Mouse (Mus musculus) macrophage (primary cell): ENCODE measurements around the gene Hbq1b. TPM values are rescaled to one million over a fixed set of nuclear protein-coding genes. Genes with fewer than 3 reads are reported as not detected.
"Not testable (repeated sequence)": the region's sequence is repeated elsewhere in the genome, so short reads cannot be mapped to it uniquely, and the experiment has no call there.

Experiments used
- H3K27ac ChIP-seq: fragments of 350-480 bp; formaldehyde crosslinking; 2 replicates; pipeline ENCODE4 v1.9.0; 2021
- H3K36me3 ChIP-seq: fragments of 350-480 bp; formaldehyde crosslinking; 2 replicates; pipeline ENCODE4 v1.9.0; 2021; ENCODE audit errors: inconsistent target
- H3K4me3 ChIP-seq: fragments of 350-480 bp; formaldehyde crosslinking; 2 replicates; pipeline ENCODE4 v1.9.0; 2021; ENCODE audit errors: inconsistent target
- H3K79me2 ChIP-seq: fragments of 350-480 bp; formaldehyde crosslinking; 2 replicates; pipeline ENCODE4 v1.9.0; 2021; ENCODE audit errors: inconsistent target
- WGBS: methylation state at CpG from one replicate; pipeline ENCODE4 v1.1.7; 2026; ENCODE audit warnings: inconsistent platforms; ENCODE audit not compliant: missing documents; 5-methylcytosine and 5-hydroxymethylcytosine counted together
- polyA plus RNA-seq: library from polyadenylated mRNA; stranded (reverse); fragments of 250-400 nt; gene quantifications from 3 replicates; pipeline ENCODE4 v1.2.4, GENCODE M21; 2018; ENCODE audit warnings: inconsistent platforms
- total RNA-seq, 78 experiments: library from RNA; depleted of rRNA; stranded (reverse); fragments of 250-400 nt; gene quantifications; 1 replicate in 9 of 78; 2 replicates in 24 of 78; 3 replicates in 43 of 78; 4 replicates in 2 of 78; pipeline ENCODE4 v1.2.4; 2018; ENCODE audit warnings: inconsistent platforms in 56 of 78

The Hbq1b gene
- total RNA-seq (2018; cell fraction: chromatin; rRNA removed): not detected
- total RNA-seq (2018; cell fraction: cytosol; rRNA removed): not detected
- total RNA-seq (2018; cell fraction: nucleus; rRNA removed): not detected
- polyA plus RNA-seq: not detected in 3 replicates

- not testable (repeated sequence) for H3K27ac ChIP-seq, H3K4me3 ChIP-seq, H3K79me2 ChIP-seq, H3K36me3 ChIP-seq
- 20% methylated on average over 29 of the region's 33 CpGs for WGBS
Measured at GRCm38 (mm10) chr11:32286695-32287492, at the start of gene Hbq1b. TSS of gene Hbq1b (plus strand) at chr11:32286965.

- Histone ChIP-seq H3K36me3 (peaks cover 37% of the 10 kb centered on the region), H3K79me2 (no peaks in the 10 kb centered on the region), H3K27ac (no peak overlapping the region), H3K4me3 (no peak overlapping the region)
- 94% methylated on average over 3 of the region's 3 CpGs for WGBS
Measured at GRCm38 (mm10) chr11:32237411-32237795, 49.4 kb upstream of the Hbq1b start.

GRCm38 (mm10) chr11:32238093-32238860 lies 48.5 kb upstream of the Hbq1b start:
- no peak overlapping the region for H3K4me3 ChIP-seq
- peaks cover 40% of the 10 kb centered on the region for H3K36me3 ChIP-seq
- H3K27ac ChIP-seq: no peak overlapping the region
- WGBS: 41% methylated on average over 4 of the region's 5 CpGs
- no peaks in the 10 kb centered on the region for H3K79me2 ChIP-seq

- Histone ChIP-seq H3K36me3 (peaks cover 33% of the 10 kb centered on the region), H3K4me3 (no peak overlapping the region), H3K27ac (no peak overlapping the region), H3K79me2 (no peaks in the 10 kb centered on the region)
Measured at GRCm38 (mm10) chr11:32241391-32241790, 45.4 kb upstream of the Hbq1b start.

GRCm38 (mm10) chr11:32242209-32242608 lies 44.6 kb upstream of the Hbq1b start:
- H3K36me3 ChIP-seq: peaks cover 33% of the 10 kb centered on the region
- H3K27ac ChIP-seq: no peak overlapping the region
- no peaks in the 10 kb centered on the region for H3K79me2 ChIP-seq
- WGBS: 93% methylated on average over 3 of the region's 3 CpGs
- no peak overlapping the region for H3K4me3 ChIP-seq

GRCm38 (mm10) chr11:32243205-32243955 lies 43.4 kb upstream of the Hbq1b start:
- 85% methylated on average over 7 of the region's 7 CpGs for WGBS
- no peaks in the 10 kb centered on the region for H3K79me2 ChIP-seq
- peaks cover 40% of the 10 kb centered on the region for H3K36me3 ChIP-seq
- H3K4me3 ChIP-seq: no peak overlapping the region
- H3K27ac ChIP-seq: no peak overlapping the region

- Histone ChIP-seq H3K79me2 (no peaks in the 10 kb centered on the region), H3K36me3 (peaks cover 43% of the 10 kb centered on the region), H3K4me3 (no peak overlapping the region), H3K27ac (no peak overlapping the region)
- 100% methylated on average over 3 of the region's 3 CpGs for WGBS
Measured at GRCm38 (mm10) chr11:32244064-32244463, 42.7 kb upstream of the Hbq1b start.

GRCm38 (mm10) chr11:32244617-32245016 lies 42.1 kb upstream of the Hbq1b start:
- Histone ChIP-seq H3K36me3 (peaks cover 49% of the 10 kb centered on the region), H3K4me3 (no peak overlapping the region), H3K27ac (no peak overlapping the region), H3K79me2 (no peaks in the 10 kb centered on the region)
- 91% methylated on average over 1 of the region's 1 CpGs for WGBS

- WGBS: 95% methylated on average over 6 of the region's 6 CpGs
- H3K4me3 ChIP-seq: no peak overlapping the region
- H3K79me2 ChIP-seq: no peaks in the 10 kb centered on the region
- H3K27ac ChIP-seq: no peak overlapping the region
- H3K36me3 ChIP-seq: peaks cover 55% of the 10 kb centered on the region
Measured at GRCm38 (mm10) chr11:32245614-32246013, 41.2 kb upstream of the Hbq1b start.

GRCm38 (mm10) chr11:32247068-32247467 lies 39.7 kb upstream of the Hbq1b start:
- H3K36me3 ChIP-seq: peaks cover 54% of the 10 kb centered on the region
- no peaks in the 10 kb centered on the region for H3K79me2 ChIP-seq
- H3K4me3 ChIP-seq: no peak overlapping the region
- H3K27ac ChIP-seq: no peak overlapping the region

GRCm38 (mm10) chr11:32248350-32248749 lies 38.4 kb upstream of the Hbq1b start:
- Histone ChIP-seq H3K36me3 (peaks cover 59% of the 10 kb centered on the region), H3K4me3 (no peak overlapping the region), H3K79me2 (no peaks in the 10 kb centered on the region), H3K27ac (no peak overlapping the region)
- 79% methylated on average over 3 of the region's 3 CpGs for WGBS

- H3K36me3 ChIP-seq: peaks cover 60% of the 10 kb centered on the region
- WGBS: 86% methylated on average over 7 of the region's 8 CpGs
- H3K27ac ChIP-seq: no peak overlapping the region
- H3K79me2 ChIP-seq: no peaks in the 10 kb centered on the region
- H3K4me3 ChIP-seq: no peak overlapping the region
Measured at GRCm38 (mm10) chr11:32250880-32251763, 35.6 kb upstream of the Hbq1b start.

- WGBS: 100% methylated on average over 1 of the region's 1 CpGs
- H3K27ac ChIP-seq: no peak overlapping the region
- peaks cover 46% of the 10 kb centered on the region; the same call in 1 of the 2 replicates for H3K36me3 ChIP-seq
- no peak overlapping the region for H3K4me3 ChIP-seq
- no peaks in the 10 kb centered on the region for H3K79me2 ChIP-seq
Measured at GRCm38 (mm10) chr11:32253121-32253520, 33.6 kb upstream of the Hbq1b start.

GRCm38 (mm10) chr11:32256146-32256545 lies 30.6 kb upstream of the Hbq1b start:
- 95% methylated on average over 1 of the region's 1 CpGs for WGBS
- H3K36me3 ChIP-seq: peaks cover 29% of the 10 kb centered on the region; the same call in 1 of the 2 replicates
- no peak overlapping the region for H3K27ac ChIP-seq

More at GRCm38 (mm10) chr11:32256146-32256545, 30.6 kb upstream of the Hbq1b start:
- Histone ChIP-seq H3K4me3 (no peak overlapping the region), H3K79me2 (no peaks in the 10 kb centered on the region)
